Mouse (Mus musculus): Measurements from ENCODE around the gene Crk. TPM values are rescaled to one million over a fixed set of nuclear protein-coding genes. Genes with fewer than 3 reads are reported as not detected.

The Crk gene
- total RNA-seq, 2 experiments from 2014 or later: 119 TPM

GRCm38 (mm10) chr11:75738477-75738821 lies 59.4 kb downstream of the Crk start:
- DNase-seq: no peak

GRCm38 (mm10) chr11:75740204-75740603 lies 61.1 kb downstream of the Crk start:
- DNase-seq: no peak

- DNase-seq: no peak
These were observed 62.6 kb downstream of the Crk start for GRCm38 (mm10) chr11:75741615-75742014.

- DNase-seq: no peak
These were observed 65.7 kb downstream of the Crk start for GRCm38 (mm10) chr11:75744761-75745160.

GRCm38 (mm10) chr11:75750537-75750936 lies 71.5 kb downstream of the Crk start:
- DNase-seq: no peak

GRCm38 (mm10) chr11:75751082-75751481 lies 72.0 kb downstream of the Crk start:
- DNase-seq: no peak

Other genes starting within 250 kb of the Crk start
- gene Serpinf2, start 239.7 kb upstream of the Crk start, total RNA-seq (2021): under 1 TPM in 1 of 2 experiments, not detected in 1; 0.46 TPM
- gene Wdr81, start 224.5 kb upstream of the Crk start, total RNA-seq (2021): 10 to 100 TPM; 12.0 to 18.2 TPM
- gene Tlcd2, start 217.5 kb upstream of the Crk start, total RNA-seq (2021): 10 to 100 TPM; 10.1 to 14.3 TPM
- 100 to 1,000 TPM; 146 to 161 TPM for gene Prpf8, start 192.4 kb upstream of the Crk start, total RNA-seq (2021)
- gene Rilp, start 169.2 kb upstream of the Crk start, total RNA-seq (2021): 10 to 100 TPM in 1 of 2 experiments, 1 to 10 TPM in 1; 9.3 to 11.5 TPM
- 1 to 10 TPM; 8.7 TPM for gene Scarf1, start 165.7 kb upstream of the Crk start, total RNA-seq (2021)
- 10 to 100 TPM; 21.4 TPM for gene Slc43a2, start 147.6 kb upstream of the Crk start, total RNA-seq (2021)
- 100 to 1,000 TPM; 169 to 177 TPM for gene Pitpna, start 91.2 kb upstream of the Crk start, total RNA-seq (2021)
- 10 to 100 TPM; 27.9 to 48.1 TPM for gene Inpp5k, start 48.3 kb upstream of the Crk start, total RNA-seq (2021)
- gene Myo1c, start 28.8 kb upstream of the Crk start, total RNA-seq (2021): 100 to 1,000 TPM; 155 to 158 TPM
- 100 to 1,000 TPM; 594 to 617 TPM for gene Ywhae, start 53.6 kb downstream of the Crk start, total RNA-seq (2021)
- 10 to 100 TPM; 14.1 to 17.5 TPM for gene Doc2b, start 116.8 kb downstream of the Crk start, total RNA-seq (2021)

All from adrenal gland, postnatal 36 days (tissue).